Mouse (Mus musculus): ENCODE results near the gene Cstl1. TPM values are rescaled to one million over a fixed set of nuclear protein-coding genes. Genes with fewer than 3 reads are reported as not detected.

Cstl1 gene
- total RNA-seq (2023), result not detected

GRCm38 (mm10) chr2:148750058-148750457, at the start of gene Cstl1:
Gene Cstl1 (plus strand): TSS chr2:148750358.

GRCm38 (mm10) chr2:148732327-148733000, 17.7 kb upstream of the Cstl1 start, which contains the start of gene Napb:
Gene Napb (minus strand): TSS chr2:148732467.

GRCm38 (mm10) chr2:148771397-148771796, 21.2 kb downstream of the Cstl1 start, which contains the start of gene Cst11:
Gene Cst11 (minus strand): TSS chr2:148771497.

GRCm38 (mm10) chr2:148781709-148782108, 31.6 kb downstream of the Cstl1 start, which contains the start of gene 8030411F24Rik:
Gene 8030411F24Rik (plus strand): TSS chr2:148782009.

GRCm38 (mm10) chr2:148789142-148789541, 39.0 kb downstream of the Cstl1 start, which contains the start of gene Cst12:
Gene Cst12 (plus strand): TSS chr2:148789361.

GRCm38 (mm10) chr2:148798485-148798884, 48.3 kb downstream of the Cstl1 start, which contains the start of gene Cst8:
Gene Cst8 (plus strand): TSS chr2:148798785.

Other genes starting within 250 kb of the Cstl1 start
- gene Nxt1, start 77.8 kb upstream of the Cstl1 start, total RNA-seq (2023), result 10 to 100 TPM; 14.8 to 20.8 TPM
- gene Gzf1, start 69.3 kb upstream of the Cstl1 start, total RNA-seq (2023), result 10 to 100 TPM; 19.4 to 24.2 TPM
- gene Napb, start 17.9 kb upstream of the Cstl1 start, total RNA-seq (2023), result 1 to 10 TPM; 1.4 TPM
- not detected for gene Cst11, start 21.1 kb downstream of the Cstl1 start, total RNA-seq (2023)
- not detected for gene 8030411F24Rik, start 31.7 kb downstream of the Cstl1 start, total RNA-seq (2023)
- not detected for gene Cst12, start 39.0 kb downstream of the Cstl1 start, total RNA-seq (2023)
- gene Cst8, start 48.4 kb downstream of the Cstl1 start, total RNA-seq (2023), result not detected
- gene Cst13, start 69.7 kb downstream of the Cstl1 start, total RNA-seq (2023), result not detected
- gene Cst9, start 84.8 kb downstream of the Cstl1 start, total RNA-seq (2023), result not detected
- not detected for gene 9230104L09Rik, start 114.7 kb downstream of the Cstl1 start, total RNA-seq (2023)
- gene Cst3, start 125.3 kb downstream of the Cstl1 start, total RNA-seq (2023), result 1,000 to 10,000 TPM; 2,392 to 2,423 TPM